Mouse (Mus musculus) lung, postnatal 0 days (tissue): Measurements from ENCODE around the gene Efhd1.

Experiments
- CTCF ChIP-seq: IDR thresholded peaks from 2 replicates; pipeline ENCODE4 v1.5.1; 2016; ENCODE audit warnings: antibody characterized with exemption, mild to moderate bottlenecking
- EP300 ChIP-seq: IDR thresholded peaks from 2 replicates; pipeline ENCODE4 v1.6.1; 2016; ENCODE audit warnings: antibody characterized with exemption, mild to moderate bottlenecking, control low read depth

DNA sequence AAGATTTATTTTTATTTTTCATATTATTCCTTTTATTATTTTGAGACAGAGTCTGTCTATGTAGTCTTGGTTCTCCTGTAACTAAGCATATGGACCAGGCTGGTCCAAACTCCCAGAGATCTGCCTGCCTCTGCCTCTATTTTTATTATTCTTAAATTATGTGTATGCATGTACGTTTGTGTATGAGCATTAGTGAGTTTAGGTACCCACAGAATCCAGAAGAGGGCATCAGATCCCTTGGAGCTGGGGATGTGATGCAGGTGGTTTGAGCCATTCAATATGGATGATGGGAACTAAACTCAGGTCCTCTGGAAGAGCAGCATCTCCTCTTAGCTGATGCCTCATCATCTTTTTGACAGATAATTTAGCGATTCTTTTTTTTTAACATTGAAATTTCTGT, 51.3 kb downstream of the Efhd1 start:
- TF ChIP-seq CTCF (no peak), EP300 (no peak)
